Mouse (Mus musculus) thymus, postnatal 36 days (tissue): ENCODE measurements around the gene Pnkd.
A peak's percentile ranks its signal among the peaks of the same experiment; 100 is the strongest.

Experiments used
- DNase-seq, 2 experiments: peaks; one replicate each; pipeline ENCODE4 v3.0.0; 2022; ENCODE audit warnings: mixed read lengths in 2 of 2

The Pnkd gene

GRCm38 (mm10) chr1:74362325-74363229 lies 77.8 kb downstream of the Pnkd start:
- DNase-seq, result no peak

DNA sequence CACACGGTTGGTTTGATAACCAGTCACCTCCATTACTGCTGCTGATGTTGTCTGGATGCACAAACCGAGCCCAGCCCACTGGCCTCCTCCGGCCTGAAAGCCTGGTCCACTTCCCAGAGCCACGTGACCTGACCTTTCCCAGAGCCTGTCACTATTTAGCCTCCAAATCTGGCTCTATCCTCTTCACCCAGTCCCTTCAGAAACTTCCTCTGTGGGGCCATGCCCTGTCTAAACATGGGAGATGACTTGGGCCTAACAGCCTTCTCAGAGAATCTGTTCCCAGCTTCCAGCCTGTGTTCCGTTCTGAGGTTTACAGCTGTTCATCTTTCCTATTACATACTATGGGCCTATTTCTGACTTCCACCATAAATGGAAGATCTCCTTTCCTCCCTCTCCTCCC lies 78.7 kb downstream of the Pnkd start:
- DNase-seq, result no peak

- DNase-seq, result no peak
Measured at GRCm38 (mm10) chr1:74364270-74364669, 79.5 kb downstream of the Pnkd start.

DNA sequence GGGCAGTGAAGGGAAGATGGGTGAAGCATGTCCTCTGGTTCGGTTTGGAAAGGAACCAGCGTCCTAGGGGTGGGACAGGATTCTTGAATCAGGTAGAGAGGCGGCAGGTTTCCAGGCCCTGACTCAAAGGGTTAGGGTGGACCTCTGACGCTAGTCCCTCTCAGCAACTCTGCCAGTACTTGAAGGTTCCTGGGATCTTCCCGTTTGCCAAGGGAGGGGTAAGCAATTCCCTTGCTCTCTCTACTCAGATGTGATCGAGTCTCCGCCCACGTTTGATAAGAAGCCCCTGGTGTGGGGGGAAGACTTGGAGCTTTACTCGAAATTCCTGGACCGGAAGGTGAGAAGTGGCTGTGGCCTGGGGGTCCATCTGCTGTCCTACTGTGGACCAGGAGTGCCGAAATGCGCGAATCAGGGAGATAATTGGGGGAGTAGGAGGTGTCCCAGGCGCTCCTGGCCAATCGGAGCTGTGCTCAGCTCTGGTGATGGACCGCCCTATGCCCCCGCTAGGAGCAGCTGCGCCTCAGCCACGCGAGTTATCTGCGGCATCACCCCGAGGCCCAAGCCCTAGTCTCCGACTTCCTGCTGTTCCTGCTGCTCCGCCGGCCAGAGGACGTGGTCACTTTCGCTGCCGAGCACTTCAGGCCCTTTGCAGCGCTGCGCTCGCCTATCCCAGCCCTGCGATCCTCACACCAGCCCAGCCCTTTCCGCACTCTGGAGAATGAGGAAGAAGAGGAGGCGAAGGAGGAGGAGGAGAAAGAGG lies 83.3 kb downstream of the Pnkd start:
- DNase-seq, result peak in 1 of 2 experiments; percentile 30

DNA sequence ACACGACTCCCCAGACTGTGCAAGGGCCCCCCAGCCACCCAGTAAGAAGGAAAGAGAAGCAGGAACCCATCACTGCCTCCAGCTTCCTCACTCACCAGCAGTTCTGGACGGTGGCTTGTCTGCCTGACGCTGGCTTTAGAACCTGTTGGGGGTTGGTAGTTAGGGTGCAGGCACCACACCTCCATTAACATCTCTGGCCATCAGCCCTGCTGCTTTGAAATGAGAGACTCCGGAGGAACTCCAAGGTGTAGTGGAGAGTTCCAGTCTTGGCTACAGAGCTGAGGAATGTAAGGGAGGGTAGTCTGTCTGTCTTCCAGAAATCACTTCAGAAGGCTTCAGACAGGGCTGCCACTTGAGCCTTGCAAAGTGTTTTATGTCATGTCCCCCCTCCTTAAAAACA lies 85.3 kb downstream of the Pnkd start:
- no peak for DNase-seq

- no peak for DNase-seq
Measured at GRCm38 (mm10) chr1:74373372-74373771, 88.6 kb downstream of the Pnkd start.

GRCm38 (mm10) chr1:74374980-74375379 lies 90.2 kb downstream of the Pnkd start, which contains the start of gene Slc11a1:
Gene Slc11a1, plus strand, starts transcription at chr1:74375195.
- no peak for DNase-seq

DNA sequence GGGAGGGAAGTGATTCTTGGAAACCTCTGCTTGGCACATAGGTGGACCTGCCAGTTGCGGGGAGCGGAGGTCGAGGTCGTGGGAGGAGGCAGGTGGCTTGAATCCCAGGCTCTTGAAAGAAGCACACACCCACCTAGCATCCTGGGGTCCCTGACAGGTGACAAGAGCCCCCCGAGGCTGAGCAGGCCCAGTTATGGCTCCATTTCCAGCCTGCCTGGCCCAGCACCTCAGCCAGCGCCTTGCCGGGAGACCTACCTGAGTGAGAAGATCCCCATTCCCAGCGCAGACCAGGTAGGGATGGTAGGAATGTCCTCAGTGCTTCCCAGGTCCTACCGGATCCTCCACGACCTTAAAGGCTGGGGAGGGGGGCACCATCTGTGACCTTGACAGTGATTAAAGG lies 90.8 kb downstream of the Pnkd start:
- DNase-seq, result no peak

DNA sequence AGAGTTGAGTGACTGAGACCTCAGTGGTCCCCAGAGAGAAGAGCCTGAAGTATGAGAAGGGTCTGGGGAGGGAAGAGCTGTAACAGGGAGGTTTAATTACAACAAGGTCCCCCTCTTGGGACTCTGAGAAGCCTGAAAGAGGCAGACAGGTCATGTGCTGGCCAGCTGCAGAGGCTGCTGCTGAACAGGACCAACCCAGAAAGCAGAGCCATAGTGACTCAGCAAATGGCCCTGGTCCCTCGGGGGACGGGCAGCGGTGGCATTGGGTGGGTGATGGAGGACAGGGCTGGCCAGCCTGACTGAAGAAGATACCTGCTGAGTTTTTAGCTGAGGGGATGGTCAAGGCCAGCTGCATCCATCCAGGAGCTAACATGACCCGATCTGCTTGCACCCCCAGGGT lies 91.7 kb downstream of the Pnkd start:
- no peak for DNase-seq

DNA sequence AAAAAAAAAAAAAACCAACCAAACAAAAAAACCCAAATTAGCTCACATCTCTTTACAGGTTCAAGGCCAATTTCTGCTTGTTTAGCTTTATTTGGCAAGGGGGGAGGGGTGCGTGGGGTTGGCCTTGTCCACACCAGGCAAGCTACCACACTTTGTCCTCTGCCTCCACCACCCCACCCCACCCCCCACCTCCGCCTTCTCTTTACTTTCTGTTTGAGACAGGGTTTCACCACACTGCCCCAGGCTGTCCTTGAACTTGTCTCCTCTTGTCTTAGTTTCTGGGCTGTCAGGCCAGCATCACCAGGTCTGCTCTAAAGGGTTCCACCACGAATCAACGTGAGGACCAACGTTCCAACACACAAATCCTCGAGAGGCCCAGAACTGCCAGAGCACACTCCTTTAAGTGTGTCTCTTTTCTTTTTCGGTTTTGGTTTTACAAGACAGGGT lies 94.4 kb downstream of the Pnkd start:
- no peak for DNase-seq

DNA sequence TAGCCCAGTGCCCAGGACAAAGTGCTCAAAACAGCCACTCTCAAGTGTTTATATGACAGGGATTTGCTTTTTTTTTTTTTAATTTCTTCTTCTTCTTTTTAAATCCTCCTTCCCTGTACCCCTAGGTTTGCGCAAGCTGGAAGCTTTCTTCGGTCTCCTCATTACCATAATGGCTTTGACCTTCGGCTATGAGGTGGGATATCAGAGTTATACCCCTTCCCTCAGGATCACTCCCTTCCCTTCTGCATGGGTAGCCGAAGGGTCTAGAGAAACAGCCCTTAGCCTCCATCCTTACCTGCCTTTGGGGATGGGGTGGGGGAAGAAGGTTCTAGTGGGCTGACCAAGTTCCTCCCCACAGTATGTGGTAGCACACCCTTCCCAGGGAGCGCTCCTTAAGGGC lies 95.8 kb downstream of the Pnkd start:
- no peak for DNase-seq

DNA sequence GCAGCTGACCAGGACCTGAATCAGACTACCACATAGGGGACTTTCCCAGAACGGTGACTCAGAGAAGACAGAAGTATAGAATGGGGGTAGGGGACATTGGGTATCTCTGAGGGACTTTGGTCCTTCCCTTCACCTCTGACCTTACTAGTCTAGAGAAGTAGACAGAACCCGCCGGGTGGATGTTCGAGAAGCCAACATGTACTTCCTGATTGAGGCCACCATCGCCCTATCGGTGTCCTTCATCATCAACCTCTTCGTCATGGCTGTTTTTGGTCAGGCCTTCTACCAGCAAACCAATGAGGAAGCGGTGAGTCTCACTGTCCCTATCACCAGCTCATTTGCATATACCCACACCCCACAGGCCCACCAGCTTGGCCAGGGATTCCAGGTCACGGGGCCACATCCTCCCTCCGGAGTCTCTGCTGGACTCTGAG lies 96.9 kb downstream of the Pnkd start:
- DNase-seq, result no peak

DNA sequence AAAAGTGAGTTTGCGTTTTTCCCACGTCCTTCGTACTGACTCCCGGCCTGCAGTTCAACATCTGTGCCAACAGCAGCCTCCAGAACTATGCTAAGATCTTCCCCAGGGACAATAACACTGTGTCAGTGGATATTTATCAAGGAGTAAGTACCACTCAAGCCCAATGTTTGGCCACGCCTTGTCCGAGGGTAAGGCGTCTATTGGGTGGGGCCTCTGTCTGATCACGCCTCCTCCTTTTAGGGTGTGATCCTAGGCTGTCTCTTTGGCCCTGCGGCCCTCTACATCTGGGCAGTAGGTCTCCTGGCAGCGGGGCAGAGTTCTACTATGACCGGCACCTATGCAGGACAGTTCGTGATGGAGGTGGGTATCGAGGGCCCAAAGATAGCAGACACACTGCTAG lies 98.7 kb downstream of the Pnkd start:
- no peak for DNase-seq

DNA sequence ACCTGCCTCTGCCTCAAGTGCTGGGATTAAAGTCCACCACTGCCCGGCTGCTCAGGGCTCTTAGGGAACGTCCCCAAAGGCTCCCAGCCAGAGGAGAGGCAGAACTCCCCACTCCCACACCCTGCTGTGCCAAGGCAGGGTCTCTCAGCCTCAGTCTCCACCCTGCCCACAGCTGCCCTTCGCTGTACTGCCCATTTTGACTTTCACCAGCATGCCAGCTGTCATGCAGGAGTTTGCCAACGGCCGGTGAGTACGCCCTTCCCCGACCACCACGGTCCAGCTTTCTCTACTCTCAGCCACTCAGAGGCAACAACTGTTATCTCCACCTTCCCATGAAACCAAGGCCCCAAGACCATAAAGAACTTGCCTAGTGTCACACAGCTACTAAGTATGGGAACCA lies 99.8 kb downstream of the Pnkd start:
- DNase-seq, result no peak

GRCm38 (mm10) chr1:74385064-74385463 lies 100.3 kb downstream of the Pnkd start:
- no peak for DNase-seq

- DNase-seq, result no peak
Measured at GRCm38 (mm10) chr1:74385531-74385930, 100.8 kb downstream of the Pnkd start.

DNA sequence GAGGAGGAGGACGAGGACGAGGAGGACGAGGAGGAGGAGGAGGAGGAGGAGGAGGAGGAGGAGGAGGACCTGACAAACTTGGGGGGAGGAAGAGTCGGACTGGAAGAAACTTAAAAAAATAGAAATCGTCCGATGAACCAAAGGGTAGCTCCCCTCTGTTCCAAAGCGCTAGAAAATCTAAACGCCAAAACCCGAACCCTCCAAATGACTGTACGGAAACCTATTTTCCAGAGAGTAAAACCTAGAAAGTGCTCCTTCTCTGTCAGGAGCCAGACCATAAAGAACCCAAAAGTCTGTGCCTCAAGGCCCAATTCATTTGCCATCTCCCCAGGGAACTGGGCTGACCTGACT lies 101.6 kb downstream of the Pnkd start:
- no peak for DNase-seq

- peak; percentile 94 to 97 for DNase-seq
Measured at GRCm38 (mm10) chr1:74386714-74387385, 102.1 kb downstream of the Pnkd start.

- no peak for DNase-seq
Measured at GRCm38 (mm10) chr1:74387386-74387988, 102.8 kb downstream of the Pnkd start.

DNA sequence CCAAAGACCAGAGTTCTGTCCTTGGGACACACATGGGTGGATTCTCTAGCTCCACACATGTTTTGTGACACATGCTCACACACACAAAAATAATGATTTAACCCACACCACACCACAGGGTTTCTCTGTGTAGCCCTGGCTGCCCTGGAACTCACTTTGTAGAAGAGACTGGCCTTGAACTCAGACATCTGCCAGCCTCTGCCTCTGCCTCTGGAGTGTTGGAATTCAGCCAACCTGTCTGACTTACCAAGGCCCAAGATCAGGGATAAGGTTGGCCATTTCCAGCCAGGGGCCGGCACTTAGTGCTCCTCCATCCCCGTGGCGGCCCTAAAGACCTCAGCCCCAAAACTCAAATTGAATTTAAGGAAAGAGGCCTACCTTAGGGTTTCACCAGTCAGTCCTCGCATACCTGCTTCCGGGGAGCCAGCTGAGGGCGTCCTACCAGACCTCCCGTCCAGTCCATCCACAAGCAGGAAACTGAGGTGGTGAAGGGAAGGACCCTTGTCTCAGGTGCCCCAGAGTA lies 103.7 kb downstream of the Pnkd start:
- no peak for DNase-seq

- peak; percentile 60 to 76 for DNase-seq
Measured at GRCm38 (mm10) chr1:74389831-74390286, 105.1 kb downstream of the Pnkd start.

- DNase-seq, result peak; percentile 73
Measured at GRCm38 (mm10) chr1:74390287-74390906, 105.7 kb downstream of the Pnkd start.
